Mouse (Mus musculus): ENCODE measurements around the gene Renbp. TPM values are rescaled to one million over a fixed set of nuclear protein-coding genes. Genes with fewer than 3 reads are reported as not detected.

The Renbp gene
- 20.6 and 25.8 TPM in 2 replicates for polyA plus RNA-seq (2016; fragmentation: Nextera tagmentation; extraction: Ambion mirVana)

GRCm38 (mm10) chrX:73930402-73931062, at the start of gene Renbp:
Gene Renbp, minus strand, starts transcription at chrX:73930850.
- Histone ChIP-seq H3K27me3 (ENCODE audit: insufficient read depth, poor library complexity, severe bottlenecking) (no peaks in the 10 kb centered on the region), H3K4me1 (replicated peaks) (no peaks in the 10 kb centered on the region), H3K9me3 (no peaks in the 10 kb centered on the region), H3K4me3 (peak within 1 kb of the TSS; percentile 33), H3K27ac (no peak within 1 kb of the TSS), H3K36me3 (no peaks in the 10 kb centered on the region)
- DNase-seq (ENCODE audit: low spot score) = peak; percentile 55
- 41% methylated on average over 17 of the region's 17 CpGs for WGBS

DNA sequence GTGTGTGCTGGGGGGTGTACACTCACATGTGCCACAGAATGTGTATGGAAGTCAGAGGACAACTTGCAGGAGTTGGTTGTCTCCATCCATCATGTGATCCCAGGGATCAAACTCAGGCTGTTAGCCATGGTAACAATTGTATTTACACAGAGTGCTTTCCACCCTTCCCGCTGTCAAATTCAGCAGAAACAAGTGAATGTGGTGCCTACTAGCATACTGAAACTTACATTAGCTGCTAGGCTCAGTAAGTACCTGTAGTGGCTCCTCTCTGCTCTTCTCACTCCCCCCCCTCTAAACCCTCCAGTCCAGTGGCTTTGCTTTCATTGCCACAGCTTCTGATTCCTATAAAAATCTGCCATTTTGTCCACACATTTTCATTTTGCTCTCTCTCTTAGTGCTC, 47.1 kb upstream of the Renbp start:
- no peaks in the 10 kb centered on the region for H3K27me3 ChIP-seq (ENCODE audit: insufficient read depth, poor library complexity, severe bottlenecking)
- DNase-seq (ENCODE audit: low spot score) = no peak
- H3K4me3 ChIP-seq = no peak overlapping the region
- H3K36me3 ChIP-seq = no peaks in the 10 kb centered on the region
- no peak overlapping the region for H3K27ac ChIP-seq
- no peaks in the 10 kb centered on the region for H3K9me3 ChIP-seq
- H3K4me1 ChIP-seq (replicated peaks) = no peaks in the 10 kb centered on the region
- WGBS = 81% methylated on average over 1 of the region's 1 CpGs

GRCm38 (mm10) chrX:73976283-73976682, 45.6 kb upstream of the Renbp start:
- 94% methylated on average over 2 of the region's 2 CpGs for WGBS
- H3K4me3 ChIP-seq = no peak overlapping the region
- DNase-seq (ENCODE audit: low spot score) = no peak
- no peaks in the 10 kb centered on the region for H3K27me3 ChIP-seq (ENCODE audit: insufficient read depth, poor library complexity, severe bottlenecking)
- H3K27ac ChIP-seq = no peak overlapping the region
- no peaks in the 10 kb centered on the region for H3K4me1 ChIP-seq (replicated peaks)
- H3K36me3 ChIP-seq = no peaks in the 10 kb centered on the region
- H3K9me3 ChIP-seq = no peaks in the 10 kb centered on the region

GRCm38 (mm10) chrX:73972774-73973173, 42.1 kb upstream of the Renbp start:
- 77% methylated on average over 4 of the region's 4 CpGs for WGBS
- Histone ChIP-seq H3K36me3 (no peaks in the 10 kb centered on the region), H3K27ac (no peak overlapping the region), H3K4me1 (replicated peaks) (0 out of 2 replicates have a peak, but pooled peaks cover 5% of the 10 kb centered on the region), H3K27me3 (ENCODE audit: insufficient read depth, poor library complexity, severe bottlenecking) (no peaks in the 10 kb centered on the region), H3K9me3 (no peaks in the 10 kb centered on the region), H3K4me3 (no peak overlapping the region)
- no peak for DNase-seq (ENCODE audit: low spot score)

DNA sequence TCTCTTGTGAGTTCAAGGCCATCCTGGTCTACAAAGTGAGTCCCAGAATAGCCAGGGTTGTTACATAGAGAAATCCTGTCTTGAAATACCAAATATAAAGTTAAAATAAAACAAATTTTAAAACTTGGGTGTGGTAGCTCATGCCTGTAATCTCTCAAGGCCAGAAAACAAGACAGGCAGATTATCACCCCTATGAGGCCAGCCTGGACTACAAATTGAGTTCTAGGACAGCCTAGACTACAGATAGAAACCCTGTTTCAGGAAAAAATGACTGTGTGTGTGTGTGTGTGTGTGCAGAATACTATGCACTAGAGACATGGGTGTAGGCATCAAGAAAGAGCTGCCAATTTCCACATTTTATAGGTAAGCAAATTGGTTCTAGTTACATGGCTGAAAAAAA, 40.1 kb upstream of the Renbp start:
- Histone ChIP-seq H3K9me3 (no peaks in the 10 kb centered on the region), H3K4me3 (no peak overlapping the region), H3K36me3 (no peaks in the 10 kb centered on the region), H3K4me1 (replicated peaks) (0 out of 2 replicates have a peak, but pooled peaks cover 5% of the 10 kb centered on the region), H3K27ac (no peak overlapping the region), H3K27me3 (ENCODE audit: insufficient read depth, poor library complexity, severe bottlenecking) (no peaks in the 10 kb centered on the region; the same call in 1 of the 2 replicates)
- no peak for DNase-seq (ENCODE audit: low spot score)

DNA sequence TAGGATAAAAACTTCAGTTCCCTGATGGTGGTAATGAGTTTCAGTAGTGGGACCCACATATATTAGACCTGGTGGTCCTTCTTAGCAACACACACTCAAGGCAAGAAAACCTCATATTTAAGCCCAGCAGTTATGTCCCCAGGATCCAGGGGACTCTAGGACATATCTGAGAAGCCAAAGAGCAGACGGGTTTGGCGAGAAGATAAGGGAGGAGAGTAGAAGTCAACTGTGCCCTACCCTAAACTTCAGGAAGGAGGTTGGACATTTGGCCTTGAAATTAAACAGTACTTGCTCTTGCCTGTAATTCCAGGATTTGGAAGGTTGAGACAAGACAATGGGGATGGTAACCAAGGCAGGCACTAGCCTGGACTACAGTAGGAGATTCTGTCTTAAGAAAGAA, 39.1 kb upstream of the Renbp start:
- no peaks in the 10 kb centered on the region; the same call in 1 of the 2 replicates for H3K27me3 ChIP-seq (ENCODE audit: insufficient read depth, poor library complexity, severe bottlenecking)
- H3K4me1 ChIP-seq (replicated peaks) = peaks cover 7% of the 10 kb centered on the region
- no peak overlapping the region for H3K4me3 ChIP-seq
- no peak overlapping the region for H3K27ac ChIP-seq
- H3K36me3 ChIP-seq = peaks cover under 1% of the 10 kb centered on the region; the same call in 1 of the 2 replicates
- WGBS = 87% methylated on average over 2 of the region's 2 CpGs
- H3K9me3 ChIP-seq = no peaks in the 10 kb centered on the region
- no peak for DNase-seq (ENCODE audit: low spot score)

DNA sequence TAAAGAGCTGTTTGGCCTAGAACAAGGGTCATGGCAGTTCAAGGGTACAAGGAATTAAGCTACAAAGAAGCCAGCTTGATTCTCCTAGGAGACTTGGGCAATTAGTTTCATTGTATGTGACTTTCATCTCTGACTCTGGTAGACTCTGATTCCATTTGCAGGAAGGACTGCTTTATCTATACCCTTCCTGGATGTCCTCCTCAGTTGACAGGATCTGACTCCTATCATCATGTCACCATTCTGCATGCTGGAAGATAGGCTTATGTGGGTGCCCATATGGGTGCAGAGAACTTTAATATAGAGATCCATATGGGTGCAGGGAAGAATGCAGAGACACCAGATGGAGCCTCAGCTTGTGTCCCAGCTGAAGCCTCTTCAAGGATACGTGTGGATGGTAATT, 38.5 kb upstream of the Renbp start:
- H3K4me3 ChIP-seq = no peak overlapping the region
- H3K4me1 ChIP-seq (replicated peaks) = peaks cover 12% of the 10 kb centered on the region
- DNase-seq (ENCODE audit: low spot score) = no peak
- no peaks in the 10 kb centered on the region for H3K9me3 ChIP-seq
- H3K36me3 ChIP-seq = peaks cover 6% of the 10 kb centered on the region
- no peak overlapping the region for H3K27ac ChIP-seq
- 76% methylated on average over 1 of the region's 1 CpGs for WGBS
- H3K27me3 ChIP-seq (ENCODE audit: insufficient read depth, poor library complexity, severe bottlenecking) = no peaks in the 10 kb centered on the region; the same call in 1 of the 2 replicates

DNA sequence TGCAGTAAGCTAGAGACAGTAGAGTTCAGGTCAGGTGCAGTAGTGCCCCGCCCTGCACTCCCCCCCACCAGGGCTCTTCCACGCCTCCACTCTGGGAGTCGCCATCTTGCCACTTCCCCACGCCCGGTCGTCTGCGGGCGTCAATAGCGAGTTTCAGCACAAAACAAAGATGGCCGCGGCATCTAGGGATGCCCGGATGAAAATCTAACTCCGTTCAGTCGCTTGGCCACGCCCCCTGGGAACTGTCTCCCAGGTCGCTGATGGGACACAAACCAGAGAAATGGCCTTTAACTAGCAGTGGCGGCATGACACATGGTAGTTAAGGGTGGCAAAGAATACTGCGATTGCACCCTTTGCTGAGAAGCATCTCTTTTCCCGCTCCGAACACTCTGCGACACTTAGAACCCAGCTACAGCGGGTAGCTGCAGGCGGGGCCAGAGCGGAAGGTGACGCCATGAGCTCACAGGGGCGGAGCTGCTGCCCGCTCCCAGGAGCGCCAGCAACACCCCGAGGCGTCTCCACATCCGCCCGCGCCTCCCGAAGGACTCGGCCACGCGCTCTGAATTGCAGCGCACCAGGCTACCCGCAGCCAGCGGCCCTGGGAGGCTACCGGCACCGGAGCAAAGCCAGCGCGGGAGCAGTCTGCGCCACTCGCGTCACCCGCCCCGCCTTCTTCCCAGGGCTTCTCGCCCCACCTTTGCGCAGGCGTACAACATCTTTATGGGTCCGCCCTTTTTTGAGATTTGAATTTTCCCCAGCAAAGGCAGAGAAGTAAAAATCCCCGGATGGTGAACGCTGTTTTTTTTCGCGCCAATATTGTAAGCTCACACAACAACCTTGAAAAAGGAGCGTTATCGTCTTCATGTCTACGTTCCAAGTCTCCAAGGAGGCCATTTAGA, 36.8 kb upstream of the Renbp start:
- H3K4me3 ChIP-seq = peak overlapping the region; percentile 74
- DNase-seq (ENCODE audit: low spot score) = peak; percentile 88
- H3K27ac ChIP-seq = peak overlapping the region; percentile 98
- WGBS = 13% methylated on average over 60 of the region's 60 CpGs
- peaks cover 28% of the 10 kb centered on the region for H3K4me1 ChIP-seq (replicated peaks)
- no peaks in the 10 kb centered on the region; the same call in 1 of the 2 replicates for H3K27me3 ChIP-seq (ENCODE audit: insufficient read depth, poor library complexity, severe bottlenecking)
- no peaks in the 10 kb centered on the region for H3K9me3 ChIP-seq
- peaks cover 22% of the 10 kb centered on the region for H3K36me3 ChIP-seq

DNA sequence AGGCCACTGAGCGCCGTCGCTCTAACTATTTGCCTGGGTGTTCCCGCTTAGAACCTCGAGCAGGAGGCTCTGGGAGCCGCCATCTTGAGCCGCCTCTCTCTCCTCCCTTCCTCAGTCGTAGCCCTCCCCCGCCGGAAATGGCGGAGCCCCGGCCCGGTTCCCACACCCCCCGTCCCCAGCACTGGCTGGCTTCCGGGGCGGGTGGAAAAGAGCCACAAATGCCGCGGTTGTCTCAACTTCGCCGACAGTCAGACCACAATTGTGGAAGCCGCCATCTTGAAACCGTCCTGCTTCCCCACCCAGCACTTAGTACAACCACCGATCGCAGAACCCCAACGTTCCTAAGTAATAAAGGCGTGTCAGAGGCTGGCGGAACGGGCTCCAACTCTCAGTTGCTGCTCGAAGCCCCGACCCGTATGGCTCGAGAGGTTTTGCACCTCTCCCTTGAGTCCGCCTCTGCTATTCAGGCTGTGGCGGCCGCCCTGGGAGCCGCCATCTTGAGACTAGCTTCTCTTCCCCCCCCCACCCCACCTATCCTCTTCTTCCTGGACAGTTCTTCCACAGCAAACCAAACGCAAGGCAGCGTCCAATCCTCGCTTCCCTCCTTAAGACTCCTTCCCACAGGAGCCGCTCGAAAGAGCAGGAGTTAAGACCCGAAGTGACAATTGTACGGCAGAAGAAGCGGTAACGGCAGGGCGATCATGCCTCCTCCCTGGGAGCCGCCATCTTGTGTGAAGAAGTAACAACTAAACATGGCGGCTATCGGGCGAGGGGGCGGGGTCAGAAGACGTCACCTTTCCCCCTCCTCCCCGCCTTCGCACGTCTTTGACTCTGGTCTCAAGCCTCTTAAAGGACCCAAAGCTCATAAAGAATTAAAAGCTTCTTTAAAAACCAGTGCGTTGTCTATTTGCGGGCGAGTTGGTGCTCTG, 35.9 kb upstream of the Renbp start, which contains the start of gene Hcfc1:
TSS of gene Hcfc1 (minus strand) at position 110 of the 929 bp plus-strand sequence.
- Histone ChIP-seq H3K9me3 (no peaks in the 10 kb centered on the region), H3K27ac (peak within 1 kb of the TSS; percentile 98), H3K4me3 (peak within 1 kb of the TSS; percentile 74), H3K27me3 (ENCODE audit: insufficient read depth, poor library complexity, severe bottlenecking) (no peaks in the 10 kb centered on the region; the same call in 1 of the 2 replicates), H3K4me1 (replicated peaks) (peaks cover 28% of the 10 kb centered on the region), H3K36me3 (peaks cover 31% of the 10 kb centered on the region)
- peak; percentile 85 for DNase-seq (ENCODE audit: low spot score)
- WGBS = 15% methylated on average over 58 of the region's 58 CpGs

GRCm38 (mm10) chrX:73965307-73965706, 34.7 kb upstream of the Renbp start:
- peak overlapping the region; percentile 98 for H3K27ac ChIP-seq
- no peaks in the 10 kb centered on the region; the same call in 1 of the 2 replicates for H3K27me3 ChIP-seq (ENCODE audit: insufficient read depth, poor library complexity, severe bottlenecking)
- peaks cover 43% of the 10 kb centered on the region for H3K36me3 ChIP-seq
- DNase-seq (ENCODE audit: low spot score) = no peak
- 15% methylated on average over 20 of the region's 20 CpGs for WGBS
- H3K4me3 ChIP-seq = peak overlapping the region; percentile 74
- H3K9me3 ChIP-seq = no peaks in the 10 kb centered on the region
- peaks cover 28% of the 10 kb centered on the region for H3K4me1 ChIP-seq (replicated peaks)

GRCm38 (mm10) chrX:73964363-73964762, 33.7 kb upstream of the Renbp start:
- Histone ChIP-seq H3K4me3 (peak overlapping the region; percentile 74), H3K27ac (peak overlapping the region; percentile 98), H3K36me3 (peaks cover 53% of the 10 kb centered on the region), H3K4me1 (replicated peaks) (peaks cover 28% of the 10 kb centered on the region), H3K9me3 (no peaks in the 10 kb centered on the region), H3K27me3 (ENCODE audit: insufficient read depth, poor library complexity, severe bottlenecking) (no peaks in the 10 kb centered on the region; the same call in 1 of the 2 replicates)
- DNase-seq (ENCODE audit: low spot score) = no peak
- WGBS = 49% methylated on average over 3 of the region's 3 CpGs

- H3K27ac ChIP-seq = no peak overlapping the region
- no peak overlapping the region for H3K4me3 ChIP-seq
- no peaks in the 10 kb centered on the region for H3K9me3 ChIP-seq
- H3K4me1 ChIP-seq (replicated peaks) = no peaks in the 10 kb centered on the region
- no peak for DNase-seq (ENCODE audit: low spot score)
- H3K27me3 ChIP-seq (ENCODE audit: insufficient read depth, poor library complexity, severe bottlenecking) = no peaks in the 10 kb centered on the region
- WGBS = 90% methylated on average over 6 of the region's 6 CpGs
- H3K36me3 ChIP-seq = peaks cover 100% of the 10 kb centered on the region
Measured at GRCm38 (mm10) chrX:73954988-73955387, 24.3 kb upstream of the Renbp start.

Measured in hindbrain, embryonic 10.5 days (tissue).